Mouse (Mus musculus) left cerebral cortex, adult 2 months (tissue): ENCODE measurements around the gene Gm12258. TPM values are rescaled to one million over a fixed set of nuclear protein-coding genes. Genes with fewer than 3 reads are reported as not detected.

Experiments used
- DNase-seq, 2 experiments: peaks; one replicate each; pipeline ENCODE4 v3.0.0; 2021 to 2022; ENCODE audit warnings: low spot score in 2 of 2, mixed read lengths in 1 of 2; ENCODE audit errors: extremely low spot score in 1 of 2
- H3K27ac ChIP-seq: fragments of 200-600 bp; 2 replicates; pipeline ENCODE4 v1.8.1; 2022
- H3K4me3 ChIP-seq: fragments of 200-600 bp; 2 replicates; pipeline ENCODE4 v1.8.1; 2022
- CTCF ChIP-seq: fragments of 200-600 bp; IDR thresholded peaks from 2 replicates; pipeline ENCODE4 v1.8.1; 2022; ENCODE audit warnings: antibody characterized with exemption, mild to moderate bottlenecking, moderate library complexity
- intact Hi-C: fragments of 180-260 bp; cut with DNase I; formaldehyde crosslinking; loops from one replicate; pipeline ENCODE4 v1.15.1; 2025
- total RNA-seq, 2 experiments: library from RNA; stranded (reverse); gene quantifications; 2 replicates each; pipeline ENCODE4 v1.2.3; 2021

Gene Gm12258
- total RNA-seq, 2 experiments from 2014 or later: 17.3 to 20.2 TPM

GRCm38 (mm10) chr11:58904410-58904718 lies 57.4 kb downstream of the Gm12258 start:
- TF ChIP-seq CTCF: no peak

GRCm38 (mm10) chr11:58904838-58905237 lies 57.9 kb downstream of the Gm12258 start:
- DNase-seq: no peak
- TF ChIP-seq CTCF: no peak
- Histone ChIP-seq H3K4me3 (no peak overlapping the region), H3K27ac (no peak overlapping the region)
- intact Hi-C loops: no loop called here

More at GRCm38 (mm10) chr11:58904410-58904718, 57.4 kb downstream of the Gm12258 start:
- intact Hi-C loops: no loop called here
- Histone ChIP-seq H3K4me3 (peak overlapping the region; percentile 96), H3K27ac (peak overlapping the region; percentile 81)
- DNase-seq: no peak

Other genes with a start within 250 kb of the Gm12258 start
- gene 2210407C18Rik, start 231.1 kb upstream of the Gm12258 start, total RNA-seq: not detected
- gene Olfr323, start 216.7 kb upstream of the Gm12258 start, total RNA-seq: not detected
- not detected for gene Trim58, start 206.7 kb upstream of the Gm12258 start, total RNA-seq
- gene Olfr322, start 188.4 kb upstream of the Gm12258 start, total RNA-seq: not detected
- gene Olfr320, start 166.1 kb upstream of the Gm12258 start, total RNA-seq: not detected
- gene Olfr319, start 148.0 kb upstream of the Gm12258 start, total RNA-seq: not detected
- not detected for gene Olfr318, start 123.1 kb upstream of the Gm12258 start, total RNA-seq
- gene Olfr317, start 107.9 kb upstream of the Gm12258 start, total RNA-seq: under 1 TPM in 1 of 2 experiments, not detected in 1; 0.23 TPM
- 1 to 10 TPM; 1.2 to 1.4 TPM for gene Olfr316, start 94.4 kb upstream of the Gm12258 start, total RNA-seq
- not detected for gene Olfr315, start 74.0 kb upstream of the Gm12258 start, total RNA-seq
- not detected for gene Olfr314, start 64.2 kb upstream of the Gm12258 start, total RNA-seq
- 1 to 10 TPM; 1.4 to 3.5 TPM for gene Fam183b, start 45.2 kb upstream of the Gm12258 start, total RNA-seq
- gene Olfr313, start 32.2 kb upstream of the Gm12258 start, total RNA-seq: not detected
- under 1 TPM in 1 of 2 experiments, not detected in 1; 0.09 TPM for gene Olfr312, start 17.9 kb upstream of the Gm12258 start, total RNA-seq
- gene Olfr311, start 7.9 kb upstream of the Gm12258 start, total RNA-seq: under 1 TPM in 1 of 2 experiments, not detected in 1; 0.26 TPM
- gene 2810021J22Rik, start 20.1 kb downstream of the Gm12258 start, total RNA-seq: 10 to 100 TPM; 10.9 to 11.5 TPM
- gene Zfp39, start 57.1 kb downstream of the Gm12258 start, total RNA-seq: 1 to 10 TPM; 8.2 to 9.0 TPM
- not detected for gene Btnl10, start 70.8 kb downstream of the Gm12258 start, total RNA-seq
- gene Rnf187, start 91.8 kb downstream of the Gm12258 start, total RNA-seq: 100 to 1,000 TPM; 445 to 469 TPM
- 10 to 100 TPM; 88.5 to 98.9 TPM for gene Hist3h2ba, start 101.8 kb downstream of the Gm12258 start, total RNA-seq
- 10 to 100 TPM; 55.5 to 59.1 TPM for gene Hist3h2a, start 107.5 kb downstream of the Gm12258 start, total RNA-seq
- 1 to 10 TPM; 4.8 to 4.9 TPM for gene Trim17, start 107.5 kb downstream of the Gm12258 start, total RNA-seq
- 10 to 100 TPM; 25.6 to 26.1 TPM for gene Trim11, start 130.9 kb downstream of the Gm12258 start, total RNA-seq